Mouse (Mus musculus): ENCODE data around the gene Yy1. TPM values are rescaled to one million over a fixed set of nuclear protein-coding genes. Genes with fewer than 3 reads are reported as not detected.

Gene Yy1
- polyA plus RNA-seq, 1 experiment: 15.3 TPM

DNA sequence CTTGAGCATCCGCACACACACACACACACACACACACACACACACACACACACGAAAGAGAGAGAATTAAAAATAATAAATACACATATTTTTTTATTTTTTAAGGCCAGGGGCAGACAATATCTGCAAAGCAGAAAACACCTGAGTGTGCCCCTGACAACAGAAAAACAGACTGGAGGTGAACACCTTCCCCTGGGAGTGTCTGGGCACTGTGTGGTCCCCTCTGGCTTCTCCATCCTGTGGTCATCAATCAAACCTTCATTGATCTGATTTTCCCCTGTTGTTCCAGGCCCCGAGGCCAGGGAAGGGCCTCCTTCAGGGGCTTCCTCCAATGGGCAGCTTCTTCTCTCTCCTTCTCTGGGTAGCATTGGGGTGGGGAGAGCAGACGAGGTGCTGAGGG is 31.1 kb upstream of the Yy1 start:
- Histone ChIP-seq H3K27me3 (ENCODE audit: control insufficient read depth, insufficient read depth, insufficient read length) (no peaks in the 10 kb centered on the region), H3K79me2 (ENCODE audit: control insufficient read depth, insufficient read depth) (no peaks in the 10 kb centered on the region), H3ac (ENCODE audit: control insufficient read depth, insufficient read length) (no peak overlapping the region), H3K4me2 (ENCODE audit: low read depth) (no peak overlapping the region), H3K4me3 (no peak overlapping the region), H3K36me3 (ENCODE audit: control insufficient read depth, insufficient read depth) (no peaks in the 10 kb centered on the region)
- TF ChIP-seq TCF12 (IDR thresholded peaks at IDR 0.05; ENCODE audit: insufficient read depth, poor library complexity, severe bottlenecking): no peak
- no peak for TF ChIP-seq REST (IDR thresholded peaks at IDR 0.05; ENCODE audit: insufficient read depth, insufficient read length)
- TF ChIP-seq TCF3 (IDR thresholded peaks at IDR 0.05; ENCODE audit: insufficient read length, low read depth): no peak
- TF ChIP-seq MAX (IDR thresholded peaks at IDR 0.05; ENCODE audit: low read depth): no peak
- no peak for TF ChIP-seq CEBPB (IDR thresholded peaks at IDR 0.05; ENCODE audit: insufficient read depth, poor library complexity, severe bottlenecking)
- TF ChIP-seq E2F4 (IDR thresholded peaks at IDR 0.05; ENCODE audit: insufficient read depth): no peak
- TF ChIP-seq MYOG (IDR thresholded peaks at IDR 0.05; ENCODE audit: control insufficient read depth in 1 of 3, insufficient read depth in 1 of 3, insufficient read length in 2 of 3, low read depth in 2 of 3): no peak
- no peak for TF ChIP-seq POLR2A (IDR thresholded peaks at IDR 0.05; ENCODE audit: insufficient read length, low read depth)
- no peak for TF ChIP-seq POLR2AphosphoS2 (IDR thresholded peaks at IDR 0.05; ENCODE audit: insufficient read length, low read depth)
- no peak for TF ChIP-seq MYOD1 (IDR thresholded peaks at IDR 0.05; ENCODE audit: control insufficient read depth in 1 of 3, insufficient read length in 2 of 3, low read depth in 2 of 3)
- no peak for TF ChIP-seq USF1 (IDR thresholded peaks at IDR 0.05; ENCODE audit: low read depth)
- TF ChIP-seq SRF (IDR thresholded peaks at IDR 0.05; ENCODE audit: control insufficient read depth, insufficient read length, low read depth): no peak

DNA sequence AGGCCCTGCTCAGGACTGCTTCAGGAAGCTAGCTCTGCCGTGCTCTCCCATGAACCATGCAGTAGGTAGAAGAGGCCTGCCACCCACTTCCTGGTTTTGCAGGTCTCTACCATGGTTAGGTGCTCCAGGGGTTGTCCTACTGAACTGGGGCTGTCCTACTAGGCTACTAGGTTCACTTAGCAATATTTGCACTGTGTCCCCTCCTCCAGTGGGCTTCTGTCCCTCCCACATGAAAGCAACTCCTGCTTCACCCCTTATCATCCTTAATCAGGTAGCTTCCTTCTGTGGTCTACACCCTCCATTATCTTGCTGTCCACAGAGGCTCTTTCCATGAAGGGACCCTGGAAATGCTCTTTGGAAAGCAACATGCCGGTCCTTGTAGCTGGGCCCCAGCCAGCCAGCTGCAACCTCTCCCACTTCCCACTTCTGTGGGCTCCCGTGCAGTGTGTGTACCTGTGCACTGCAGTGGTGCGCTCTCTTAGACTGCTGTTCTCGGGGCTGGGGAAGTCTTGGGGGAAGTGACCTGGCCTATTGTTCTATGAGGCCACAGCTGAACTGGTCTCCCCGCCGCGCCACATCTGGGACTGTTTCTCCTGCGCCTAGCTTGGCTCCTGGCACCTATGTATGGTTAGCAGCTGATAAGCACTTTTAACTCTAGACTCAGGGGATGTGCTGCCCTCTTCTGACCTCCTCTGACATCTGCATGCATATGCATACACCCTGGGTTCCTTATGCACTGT is 29.5 kb upstream of the Yy1 start:
- TF ChIP-seq TCF12 (IDR thresholded peaks at IDR 0.05; ENCODE audit: insufficient read depth, poor library complexity, severe bottlenecking): no peak
- no peak for TF ChIP-seq POLR2AphosphoS2 (IDR thresholded peaks at IDR 0.05; ENCODE audit: insufficient read length, low read depth)
- TF ChIP-seq MAX (IDR thresholded peaks at IDR 0.05; ENCODE audit: low read depth): no peak
- no peak for TF ChIP-seq REST (IDR thresholded peaks at IDR 0.05; ENCODE audit: insufficient read depth, insufficient read length)
- TF ChIP-seq E2F4 (IDR thresholded peaks at IDR 0.05; ENCODE audit: insufficient read depth): no peak
- H3K79me2 ChIP-seq (ENCODE audit: control insufficient read depth, insufficient read depth): no peaks in the 10 kb centered on the region
- H3K4me2 ChIP-seq (ENCODE audit: low read depth): no peak overlapping the region
- no peaks in the 10 kb centered on the region for H3K27me3 ChIP-seq (ENCODE audit: control insufficient read depth, insufficient read depth, insufficient read length)
- H3ac ChIP-seq (ENCODE audit: control insufficient read depth, insufficient read length): no peak overlapping the region
- H3K36me3 ChIP-seq (ENCODE audit: control insufficient read depth, insufficient read depth): no peaks in the 10 kb centered on the region
- no peak overlapping the region for H3K4me3 ChIP-seq

DNA sequence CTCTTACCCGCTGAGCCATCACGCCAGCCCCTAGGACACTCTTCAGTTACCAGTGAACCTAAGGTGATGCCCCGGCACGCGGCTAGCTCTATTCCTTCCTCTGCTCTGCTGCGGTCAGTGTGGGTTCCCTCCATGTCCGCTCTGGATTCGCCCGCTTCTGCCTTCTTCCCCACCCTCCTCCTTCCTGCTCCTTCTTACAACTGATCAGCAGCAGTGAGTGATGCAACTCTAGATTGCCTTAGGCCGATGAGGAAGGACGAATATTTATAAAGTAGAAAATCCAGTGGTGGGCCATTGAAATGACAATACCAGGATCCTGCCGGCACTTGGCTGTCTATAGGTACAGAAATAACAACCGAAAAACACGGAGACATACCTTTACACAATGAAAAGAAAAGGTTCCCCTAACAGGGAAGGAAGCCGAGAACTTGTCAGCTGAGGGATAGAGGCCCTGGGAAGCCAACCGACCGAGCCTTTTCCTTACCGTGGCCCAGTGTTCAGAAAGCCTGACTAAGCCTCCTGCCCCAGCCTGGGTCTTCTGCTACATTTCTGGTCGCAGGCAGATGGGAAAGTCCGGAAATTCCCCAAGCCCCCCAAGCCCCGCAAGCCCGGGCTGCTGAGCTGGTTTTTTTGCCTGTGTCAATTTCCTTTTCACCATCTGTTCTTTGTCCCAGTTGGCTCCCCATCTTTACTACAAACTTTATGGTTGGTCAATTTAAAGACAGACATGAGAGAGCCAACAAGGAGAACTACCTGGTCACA is 27.7 kb upstream of the Yy1 start:
- no peak overlapping the region for H3ac ChIP-seq (ENCODE audit: control insufficient read depth, insufficient read length)
- H3K27me3 ChIP-seq (ENCODE audit: control insufficient read depth, insufficient read depth, insufficient read length): no peaks in the 10 kb centered on the region
- peak overlapping the region; percentile 21 for H3K4me3 ChIP-seq
- no peak for TF ChIP-seq SRF (IDR thresholded peaks at IDR 0.05; ENCODE audit: control insufficient read depth, insufficient read length, low read depth)
- TF ChIP-seq MYOG (IDR thresholded peaks at IDR 0.05; ENCODE audit: control insufficient read depth in 1 of 3, insufficient read depth in 1 of 3, insufficient read length in 2 of 3, low read depth in 2 of 3): no peak
- TF ChIP-seq POLR2AphosphoS2 (IDR thresholded peaks at IDR 0.05; ENCODE audit: insufficient read length, low read depth): no peak
- no peak for TF ChIP-seq TCF12 (IDR thresholded peaks at IDR 0.05; ENCODE audit: insufficient read depth, poor library complexity, severe bottlenecking)
- no peak for TF ChIP-seq MYOD1 (IDR thresholded peaks at IDR 0.05; ENCODE audit: control insufficient read depth in 1 of 3, insufficient read length in 2 of 3, low read depth in 2 of 3)
- no peak for TF ChIP-seq CEBPB (IDR thresholded peaks at IDR 0.05; ENCODE audit: insufficient read depth, poor library complexity, severe bottlenecking)
- no peak for TF ChIP-seq E2F4 (IDR thresholded peaks at IDR 0.05; ENCODE audit: insufficient read depth)
- no peak for TF ChIP-seq POLR2A (IDR thresholded peaks at IDR 0.05; ENCODE audit: insufficient read length, low read depth)
- no peak for TF ChIP-seq USF1 (IDR thresholded peaks at IDR 0.05; ENCODE audit: low read depth)
- no peaks in the 10 kb centered on the region for H3K79me2 ChIP-seq (ENCODE audit: control insufficient read depth, insufficient read depth)
- no peaks in the 10 kb centered on the region for H3K36me3 ChIP-seq (ENCODE audit: control insufficient read depth, insufficient read depth)
- H3K4me2 ChIP-seq (ENCODE audit: low read depth): peak overlapping the region; percentile 72

DNA sequence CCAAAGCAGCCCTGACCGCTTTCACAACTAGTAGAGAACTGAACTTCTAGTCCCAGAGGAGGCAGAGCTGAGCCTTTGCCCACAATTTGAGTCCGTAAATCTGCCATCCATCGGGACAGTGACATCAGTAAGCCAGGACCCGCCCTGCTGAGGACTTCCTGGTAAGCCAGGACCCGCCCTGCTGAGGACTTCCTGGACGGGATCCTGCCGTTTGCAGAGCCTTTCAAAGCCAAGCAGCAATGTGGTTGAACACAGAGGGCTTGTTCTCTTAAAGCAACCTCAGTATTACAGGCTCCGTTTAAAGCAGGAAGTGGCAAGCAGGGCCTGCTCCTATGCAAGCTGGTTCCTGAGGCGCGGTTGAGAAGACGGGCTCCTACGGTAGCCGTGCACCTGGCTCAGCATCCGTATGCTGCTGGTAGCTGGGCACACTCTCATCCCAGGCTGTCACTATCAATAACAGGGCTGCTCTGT is 27.0 kb upstream of the Yy1 start:
- peak overlapping the region; percentile 72 for H3K4me2 ChIP-seq (ENCODE audit: low read depth)

DNA sequence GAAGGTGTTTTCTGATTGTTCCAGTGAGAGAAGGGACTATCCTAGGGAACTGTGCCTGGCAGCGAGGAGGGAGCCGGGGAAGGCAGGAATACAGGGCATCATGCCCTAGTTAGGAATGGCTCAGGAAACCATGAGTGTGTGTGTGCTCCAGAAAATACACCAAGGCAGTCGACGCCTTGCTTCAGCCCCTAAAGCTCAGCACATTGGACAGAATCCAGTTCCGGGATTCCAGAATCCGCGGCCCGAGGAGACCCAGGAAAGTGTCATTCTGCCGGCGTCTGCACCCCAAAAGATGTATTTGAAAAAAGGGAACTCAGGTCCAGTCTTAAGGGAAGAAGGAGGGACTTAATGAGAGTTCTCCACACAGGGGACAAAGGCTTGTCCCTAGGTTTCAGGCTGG is 26.5 kb upstream of the Yy1 start:
- no peaks in the 10 kb centered on the region for H3K36me3 ChIP-seq (ENCODE audit: control insufficient read depth, insufficient read depth)
- no peaks in the 10 kb centered on the region for H3K27me3 ChIP-seq (ENCODE audit: control insufficient read depth, insufficient read depth, insufficient read length)
- peak overlapping the region; percentile 72 for H3K4me2 ChIP-seq (ENCODE audit: low read depth)
- H3ac ChIP-seq (ENCODE audit: control insufficient read depth, insufficient read length): no peak overlapping the region
- H3K4me3 ChIP-seq: peak overlapping the region; percentile 21
- no peaks in the 10 kb centered on the region for H3K79me2 ChIP-seq (ENCODE audit: control insufficient read depth, insufficient read depth)
- TF ChIP-seq CEBPB (IDR thresholded peaks at IDR 0.05; ENCODE audit: insufficient read depth, poor library complexity, severe bottlenecking): no peak
- TF ChIP-seq TCF3 (IDR thresholded peaks at IDR 0.05; ENCODE audit: insufficient read length, low read depth): no peak
- no peak for TF ChIP-seq E2F4 (IDR thresholded peaks at IDR 0.05; ENCODE audit: insufficient read depth)
- TF ChIP-seq POLR2AphosphoS2 (IDR thresholded peaks at IDR 0.05; ENCODE audit: insufficient read length, low read depth): no peak
- no peak for TF ChIP-seq MYOD1 (IDR thresholded peaks at IDR 0.05; ENCODE audit: control insufficient read depth in 1 of 3, insufficient read length in 2 of 3, low read depth in 2 of 3)
- no peak for TF ChIP-seq USF1 (IDR thresholded peaks at IDR 0.05; ENCODE audit: low read depth)
- no peak for TF ChIP-seq REST (IDR thresholded peaks at IDR 0.05; ENCODE audit: insufficient read depth, insufficient read length)
- no peak for TF ChIP-seq MAX (IDR thresholded peaks at IDR 0.05; ENCODE audit: low read depth)

More for the DNA sequence above, 27.0 kb upstream of the Yy1 start:
- no peak overlapping the region for H3ac ChIP-seq (ENCODE audit: control insufficient read depth, insufficient read length)
- H3K36me3 ChIP-seq (ENCODE audit: control insufficient read depth, insufficient read depth): no peaks in the 10 kb centered on the region
- peak overlapping the region; percentile 21 for H3K4me3 ChIP-seq
- no peaks in the 10 kb centered on the region for H3K79me2 ChIP-seq (ENCODE audit: control insufficient read depth, insufficient read depth)
- TF ChIP-seq POLR2A (IDR thresholded peaks at IDR 0.05; ENCODE audit: insufficient read length, low read depth) (peak; percentile 37), TCF12 (IDR thresholded peaks at IDR 0.05; ENCODE audit: insufficient read depth, poor library complexity, severe bottlenecking) (no peak)
- H3K27me3 ChIP-seq (ENCODE audit: control insufficient read depth, insufficient read depth, insufficient read length): no peaks in the 10 kb centered on the region
